Mouse (Mus musculus): ENCODE measurements around the gene Drc3.

- no peak for TF ChIP-seq CTCF (IDR thresholded peaks at IDR 0.05; ENCODE audit: control insufficient read depth, insufficient read depth, insufficient read length)
- no peak for TF ChIP-seq MYOD1 (IDR thresholded peaks at IDR 0.05; ENCODE audit: control insufficient read depth, insufficient read length, low read depth)
- no peak for TF ChIP-seq MAX (IDR thresholded peaks at IDR 0.05)
Measured at GRCm38 (mm10) chr11:60308061-60308460, 45.1 kb upstream of the Drc3 start.

Measured in C2C12 (cell line).